Mouse (Mus musculus) 3134 (cell line): ENCODE data around the gene Mcm9.

Experiments used
- DNase-seq: peaks from one replicate; pipeline ENCODE4 v3.0.0-alpha.2; 2011; ENCODE audit warnings: low spot score; ENCODE audit not compliant: insufficient read length; ENCODE audit errors: extremely low read depth

Mcm9 gene

DNA sequence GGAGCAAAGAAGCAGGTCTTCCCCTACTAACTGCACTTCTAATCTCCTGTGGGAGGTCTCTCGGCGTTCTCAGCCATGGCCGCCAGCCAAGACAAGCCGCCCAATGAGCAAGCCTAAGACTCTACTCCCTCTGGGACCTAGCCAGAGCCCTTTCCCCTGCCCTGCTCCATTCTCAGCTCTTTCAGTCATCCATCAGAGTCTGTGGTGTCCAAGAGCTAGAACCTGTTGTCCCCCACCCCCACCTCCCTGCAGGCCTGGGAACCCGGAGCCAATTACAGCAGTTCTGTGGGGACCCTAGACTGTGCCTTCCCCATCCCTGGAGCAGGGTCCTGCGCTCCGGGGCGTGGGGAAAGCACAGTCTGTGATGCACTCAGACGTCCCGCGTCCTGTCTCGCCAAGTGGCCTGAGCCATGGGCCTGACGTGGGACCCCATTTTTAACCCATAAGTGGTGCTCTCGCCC lies 49.6 kb downstream of the Mcm9 start:
- DNase-seq: no peak

DNA sequence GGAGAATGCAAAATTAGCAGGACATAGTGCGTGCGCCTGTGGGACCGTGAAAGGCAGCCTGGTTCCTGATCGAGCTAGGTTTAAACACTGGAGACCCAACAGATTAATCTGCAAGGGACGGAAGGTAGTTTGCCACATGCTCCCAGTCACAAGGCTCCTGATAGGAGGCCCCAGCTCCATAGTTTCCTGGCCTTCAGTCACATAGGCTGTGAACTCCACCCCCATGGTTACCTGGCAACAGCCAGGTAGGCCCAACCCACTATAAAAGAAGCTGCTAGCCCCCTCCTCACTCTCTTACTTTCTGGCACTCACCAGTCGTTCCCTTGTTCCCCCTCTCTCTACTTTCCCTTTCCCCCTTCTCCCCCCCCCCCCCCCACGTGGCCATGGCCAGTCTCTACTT lies 50.1 kb downstream of the Mcm9 start:
- no peak for DNase-seq

GRCm38 (mm10) chr10:53568531-53568930 lies 61.7 kb downstream of the Mcm9 start:
- no peak for DNase-seq

DNA sequence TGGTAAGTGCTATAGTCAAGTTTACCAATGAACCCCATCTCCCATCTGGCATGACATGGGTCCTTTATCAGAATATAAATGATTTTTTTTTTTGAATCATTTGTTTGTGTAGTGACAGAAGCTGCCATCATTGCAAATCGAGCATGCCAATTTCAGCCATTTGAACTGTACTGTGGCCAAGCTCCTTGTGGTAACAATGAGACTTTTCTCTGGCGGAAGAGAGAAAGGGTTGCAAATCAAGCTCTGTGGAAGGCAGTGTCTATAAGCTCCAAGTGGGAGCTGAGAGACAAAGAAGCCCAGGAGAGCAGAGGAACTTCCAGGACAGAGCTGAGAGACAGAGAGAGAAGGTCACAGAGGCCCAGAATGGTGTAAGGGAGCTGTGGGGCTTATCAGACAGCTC lies 64.7 kb downstream of the Mcm9 start:
- no peak for DNase-seq

DNA sequence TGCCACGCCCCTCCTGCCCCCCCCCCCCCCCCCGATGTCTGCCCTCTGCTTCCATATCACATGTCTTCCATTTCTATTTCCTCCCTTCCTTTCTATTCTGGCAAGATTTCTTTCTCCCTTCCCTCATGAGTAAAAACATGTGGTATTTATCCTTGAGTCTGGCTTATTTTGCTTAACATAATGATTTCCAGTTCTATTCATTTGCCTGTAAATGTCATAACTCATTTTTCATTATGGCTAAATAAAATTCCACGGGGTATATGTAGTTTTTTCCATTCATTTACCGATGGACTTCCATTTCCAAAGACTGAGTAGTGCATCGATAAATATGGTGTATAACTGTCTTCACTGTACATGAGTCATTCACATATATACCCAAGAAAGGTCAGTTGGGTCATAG lies 68.2 kb downstream of the Mcm9 start:
- no peak for DNase-seq

- DNase-seq: no peak
These were observed 92.6 kb downstream of the Mcm9 start for GRCm38 (mm10) chr10:53537596-53537995.

GRCm38 (mm10) chr10:53532297-53532696 lies 97.9 kb downstream of the Mcm9 start:
- DNase-seq: no peak

- DNase-seq: no peak
These were observed 102.1 kb downstream of the Mcm9 start for GRCm38 (mm10) chr10:53527838-53528773.

GRCm38 (mm10) chr10:53527344-53527743 lies 102.9 kb downstream of the Mcm9 start:
- no peak for DNase-seq

- DNase-seq: no peak
These were observed 103.9 kb downstream of the Mcm9 start for GRCm38 (mm10) chr10:53526350-53526749.

DNA sequence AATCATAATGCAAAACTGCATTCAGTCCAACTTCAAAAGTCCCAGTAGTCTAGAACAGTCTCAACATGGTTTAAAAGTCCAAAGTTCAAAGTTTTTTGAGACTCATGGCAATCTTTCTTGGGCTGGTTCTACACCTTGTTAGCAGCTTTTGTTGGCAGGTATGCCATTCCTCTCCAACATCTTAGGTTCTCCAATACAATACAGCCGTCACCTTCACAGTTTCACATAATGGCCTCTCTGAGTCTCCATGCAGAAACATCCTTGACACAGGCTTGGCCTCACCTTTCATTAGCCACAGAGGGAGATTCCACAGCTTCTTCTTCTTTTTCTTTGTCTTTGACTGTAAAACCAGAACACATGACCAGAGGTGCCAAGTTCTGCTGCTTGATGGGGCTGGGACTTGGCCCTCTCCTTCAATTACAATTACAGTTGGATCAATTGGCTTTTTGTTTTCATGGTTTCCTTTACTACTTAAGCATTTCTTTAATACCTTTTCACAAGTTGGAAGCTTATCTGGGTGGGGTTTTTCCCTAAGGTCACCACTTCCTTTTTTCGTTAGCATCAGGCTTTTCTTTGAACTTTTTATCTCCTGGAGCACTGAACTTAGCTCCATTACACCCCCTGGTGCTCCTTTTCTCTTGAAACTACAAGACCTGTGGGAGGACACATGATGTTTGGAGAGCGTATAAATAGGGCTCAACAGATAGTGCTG lies 104.8 kb downstream of the Mcm9 start:
- DNase-seq: no peak

- no peak for DNase-seq
These were observed 110.9 kb downstream of the Mcm9 start for GRCm38 (mm10) chr10:53519068-53519954.

DNA sequence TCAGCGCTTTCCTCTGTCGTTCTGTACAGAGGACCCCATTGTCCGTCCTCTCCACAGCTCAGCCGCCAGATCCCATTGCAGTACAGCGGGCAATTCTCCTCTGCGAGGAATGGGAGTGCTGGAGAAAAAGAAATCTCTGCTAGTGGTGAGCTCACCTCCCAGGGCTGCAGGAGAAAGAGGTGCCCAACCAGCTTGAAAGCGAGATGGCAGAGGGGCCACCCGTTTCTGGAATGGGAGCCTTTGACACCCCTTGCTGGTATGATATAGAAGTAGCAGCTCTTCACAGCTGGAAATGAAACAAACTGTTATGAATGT lies 111.7 kb downstream of the Mcm9 start:
- no peak for DNase-seq

- DNase-seq: no peak
These were observed 112.3 kb downstream of the Mcm9 start for GRCm38 (mm10) chr10:53517770-53518598.

DNA sequence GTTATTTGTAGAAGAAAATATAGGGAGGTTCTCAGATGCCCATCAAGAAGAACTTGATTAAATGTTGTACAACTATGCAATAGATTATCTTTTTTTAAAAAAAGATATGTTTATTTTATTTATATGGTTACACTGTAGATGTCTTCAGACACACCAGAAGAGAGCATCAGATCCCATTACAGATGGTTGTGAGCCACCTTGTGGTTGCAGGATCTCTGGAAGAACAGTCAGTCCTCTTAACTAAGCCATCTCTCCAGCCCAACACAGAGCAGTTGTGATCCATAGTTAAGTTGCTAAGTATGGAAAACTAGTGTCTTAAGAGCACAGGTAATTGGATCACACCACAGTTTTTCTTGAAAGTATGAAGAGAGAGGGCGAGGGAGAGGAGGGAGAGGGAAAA lies 117.7 kb downstream of the Mcm9 start:
- DNase-seq: no peak

DNA sequence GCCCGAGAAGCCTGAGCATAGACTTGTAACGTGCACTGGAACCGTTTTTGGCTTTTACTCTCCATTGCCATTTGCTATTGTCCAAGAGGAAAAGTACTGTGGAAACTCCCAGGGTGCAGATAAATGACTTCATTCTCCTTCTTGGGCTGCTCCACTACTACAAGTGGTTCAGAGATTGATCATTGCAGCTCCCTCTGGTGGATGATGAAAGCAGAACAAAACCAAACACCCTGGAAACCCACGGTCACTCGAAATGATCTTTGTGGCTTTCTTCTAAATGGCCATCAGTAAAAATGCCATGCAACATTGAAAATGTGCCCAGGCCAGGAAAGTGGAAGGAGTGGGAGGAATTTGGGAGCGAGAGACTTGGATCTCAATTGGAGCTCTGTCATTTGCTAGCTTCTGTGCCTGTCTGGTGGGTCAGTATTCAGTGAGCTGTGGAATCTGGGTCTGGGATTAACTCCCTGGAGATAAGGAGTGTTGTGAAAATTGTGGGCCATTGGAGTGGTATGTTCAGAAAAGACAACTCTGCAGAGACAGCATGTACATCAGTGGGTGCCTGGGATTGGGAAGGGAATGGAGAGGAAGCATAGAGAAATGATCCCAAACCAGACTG lies 121.0 kb downstream of the Mcm9 start:
- peak; percentile 11 for DNase-seq

DNA sequence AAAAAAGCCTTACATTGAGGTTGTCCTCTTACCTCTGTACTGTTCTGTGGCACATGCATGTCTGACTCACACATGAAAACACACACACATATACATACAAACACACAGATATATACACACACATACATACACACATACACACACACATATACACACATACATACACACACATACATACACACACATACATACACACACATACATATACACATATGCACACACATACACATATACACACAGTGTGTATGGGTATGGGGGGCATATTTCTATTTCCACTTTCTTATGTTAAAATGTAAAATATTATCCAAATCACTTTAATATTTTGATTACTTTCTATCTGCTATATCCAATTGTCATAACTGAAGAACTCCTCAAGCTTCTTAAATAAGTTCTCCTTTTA lies 121.6 kb downstream of the Mcm9 start:
- DNase-seq: no peak

DNA sequence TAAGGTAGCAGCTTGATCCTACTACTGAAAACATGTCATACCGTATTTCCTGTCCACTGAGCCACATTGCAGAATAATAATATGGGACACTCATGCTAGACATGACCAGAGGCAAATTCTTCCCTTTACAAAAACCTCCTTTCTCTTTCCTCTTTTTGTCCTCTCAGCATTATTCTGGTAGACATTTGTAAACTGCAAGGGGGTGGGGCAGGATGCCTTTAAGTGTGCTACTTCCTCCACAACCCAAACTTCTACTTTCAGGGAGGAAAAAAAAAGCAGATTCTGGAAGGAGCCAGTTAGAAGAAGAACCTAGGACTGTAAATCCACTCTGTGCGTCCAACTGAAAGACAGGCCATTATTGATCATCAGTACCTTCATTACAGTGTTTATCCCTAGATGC lies 124.7 kb downstream of the Mcm9 start:
- DNase-seq: no peak

- DNase-seq: no peak
These were observed 125.2 kb downstream of the Mcm9 start for GRCm38 (mm10) chr10:53505069-53505468.
